Mouse (Mus musculus) megakaryocyte, embryonic 14.5 days (primary cell): ENCODE data around the gene Neto2. TPM values are rescaled to one million over a fixed set of nuclear protein-coding genes. Genes with fewer than 3 reads are reported as not detected.

Experiments used
- H3K27me3 ChIP-seq: replicated peaks from 2 replicates; pipeline ENCODE3; 2012; ENCODE audit warnings: inconsistent platforms
- H3K36me3 ChIP-seq: replicated peaks from 2 replicates; pipeline ENCODE3; 2012; ENCODE audit warnings: low read length, inconsistent platforms, mixed read lengths
- H3K4me1 ChIP-seq: 2 replicates; pipeline ENCODE4 v1.6.1; 2012; ENCODE audit warnings: inconsistent platforms
- H3K4me3 ChIP-seq: replicated peaks from 2 replicates; pipeline ENCODE3; 2012; ENCODE audit warnings: moderate library complexity, mild to moderate bottlenecking, inconsistent platforms
- H3K9me3 ChIP-seq: 2 replicates; pipeline ENCODE4 v1.6.1; 2012; ENCODE audit warnings: inconsistent platforms
- FLI1 ChIP-seq: IDR thresholded peaks from 2 replicates; pipeline ENCODE4 v1.6.1; 2012; ENCODE audit warnings: low read length, inconsistent platforms, mixed read lengths
- GATA1 ChIP-seq: IDR thresholded peaks from 3 replicates; pipeline ENCODE4 v1.6.1; 2012; ENCODE audit warnings: mixed read lengths, low read length, inconsistent platforms, borderline replicate concordance
- polyA plus RNA-seq: library from polyadenylated mRNA; stranded (reverse); fragments of >175 nt; gene quantifications from 2 replicates; pipeline ENCODE4 v1.2.3, GENCODE M21; 2012; ENCODE audit warnings: low replicate concordance; ENCODE audit not compliant: insufficient read depth

Neto2 gene
- polyA plus RNA-seq, 1 experiment: 0.09 TPM

DNA sequence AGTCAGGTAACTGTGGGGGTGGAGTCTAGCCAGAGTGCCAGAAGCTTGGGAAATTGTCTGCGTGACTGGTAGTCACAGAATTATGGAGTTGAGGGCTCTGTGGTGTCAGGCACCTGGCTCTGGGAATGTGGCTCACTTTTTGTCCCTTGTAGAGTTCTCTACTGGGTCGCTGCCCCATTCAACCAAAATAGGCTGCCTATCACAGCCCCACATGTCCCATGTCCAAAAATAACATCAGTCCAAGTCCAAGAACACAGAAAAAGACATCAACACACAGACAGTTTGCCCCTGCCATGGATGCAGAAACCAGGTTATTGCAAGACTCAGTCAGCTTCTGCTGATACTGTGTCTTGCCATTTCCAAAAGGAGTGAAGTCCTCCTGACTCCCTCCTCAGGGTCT is 112.1 kb downstream of the Neto2 start:
- Histone ChIP-seq H3K36me3 (no peaks in the 10 kb centered on the region), H3K9me3 (peaks cover 26% of the 10 kb centered on the region), H3K4me3 (no peak overlapping the region), H3K27me3 (peaks cover 6% of the 10 kb centered on the region), H3K4me1 (no peaks in the 10 kb centered on the region)
- no peak for TF ChIP-seq GATA1
- no peak for TF ChIP-seq FLI1

Other genes with a start within 250 kb of the Neto2 start
- 2.5 and 4.4 TPM in 2 replicates for gene Gpt2, start 208.3 kb downstream of the Neto2 start, polyA plus RNA-seq
- gene Dnaja2, start 145.6 kb downstream of the Neto2 start, polyA plus RNA-seq: 22.8 and 44.5 TPM in 2 replicates
- gene Itfg1, start 140.0 kb upstream of the Neto2 start, polyA plus RNA-seq: 6.8 and 7.5 TPM in 2 replicates
- gene Phkb, start 140.0 kb upstream of the Neto2 start, polyA plus RNA-seq: 1.7 and 2.5 TPM in 2 replicates